Mouse (Mus musculus) CD8-positive naive resting alpha-beta T cell, adult 2 months (primary cell): ENCODE data around the gene Ints6l.

Experiments used
- DNase-seq, 2 experiments: peaks; one replicate each; pipeline ENCODE4 v3.0.0; 2022; ENCODE audit warnings: low read depth in 2 of 2, low spot score in 2 of 2

Gene Ints6l

DNA sequence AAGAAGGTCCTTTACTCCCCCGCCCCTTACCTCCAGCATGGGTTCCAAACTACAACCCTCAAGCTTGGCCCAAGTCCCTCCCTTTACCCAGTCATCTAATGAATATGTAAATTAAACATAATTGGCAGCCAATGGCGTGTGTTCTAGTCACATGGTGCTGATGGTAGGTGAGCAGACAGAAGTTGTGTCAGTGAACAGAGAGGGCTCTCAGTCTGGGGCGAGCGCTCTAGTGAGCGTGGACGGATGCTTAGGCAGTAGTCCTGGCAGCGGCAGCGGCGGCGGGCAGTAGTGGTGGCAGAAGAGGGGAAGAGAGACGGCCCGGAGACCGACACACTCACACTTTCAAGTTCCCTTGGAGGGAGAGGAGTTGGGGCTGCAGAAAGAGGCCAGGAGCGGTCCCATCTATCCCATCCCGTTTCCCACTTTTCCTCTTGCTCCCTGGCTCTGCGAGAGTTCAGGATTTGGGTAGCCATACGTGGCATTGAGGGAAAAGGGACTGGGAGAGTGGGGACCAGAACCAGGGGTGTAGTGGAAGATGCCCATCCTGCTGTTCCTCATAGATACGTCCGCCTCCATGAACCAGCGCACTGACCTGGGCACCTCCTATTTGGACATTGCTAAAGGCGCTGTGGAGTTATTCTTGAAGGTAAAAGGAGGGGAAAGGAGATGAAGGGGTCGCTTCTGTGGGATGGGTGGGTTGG is at the start of gene Ints6l:
Gene Ints6l (plus strand): TSS at position 187 of the 701 bp plus-strand sequence.
- peak; percentile 59 to 64 for DNase-seq

DNA sequence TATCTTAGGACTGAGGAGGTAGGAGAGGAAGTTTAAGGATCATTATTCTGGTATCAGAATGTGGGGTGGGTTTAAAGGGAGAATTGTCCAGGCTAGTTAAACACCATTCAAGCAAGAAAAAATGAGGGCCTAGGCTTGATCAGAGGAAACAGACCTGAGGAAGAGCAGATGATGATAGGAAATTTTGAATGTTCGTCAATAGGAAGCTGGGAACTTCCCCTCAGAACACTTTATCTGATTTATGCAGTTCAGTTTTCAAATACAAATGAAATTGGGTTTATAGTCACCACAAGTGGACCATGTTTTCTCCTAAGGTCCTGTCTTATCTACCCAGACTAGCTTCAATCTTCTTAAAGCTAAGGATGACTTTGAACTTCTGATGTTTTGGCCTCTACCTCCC is 49.2 kb upstream of the Ints6l start:
- DNase-seq, result no peak

DNA sequence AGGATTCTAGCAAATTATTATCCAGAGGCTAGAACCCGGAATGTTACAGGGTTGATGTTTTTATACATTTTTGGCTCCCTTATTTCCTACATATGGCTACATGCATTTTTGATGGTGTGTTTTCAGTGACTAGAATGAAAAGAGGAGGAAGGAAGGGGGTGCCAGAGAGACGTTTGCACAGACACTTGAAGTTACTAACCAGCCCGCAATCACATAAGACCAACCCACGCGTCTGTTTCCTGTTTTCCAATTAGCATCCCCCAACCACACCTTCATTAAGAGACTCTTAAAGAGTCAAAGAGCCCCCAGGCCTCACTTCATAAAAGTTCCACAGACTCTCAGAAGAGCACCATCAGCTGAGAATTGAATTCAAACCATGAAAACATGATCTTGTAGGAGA is 48.5 kb upstream of the Ints6l start:
- DNase-seq, result no peak

DNA sequence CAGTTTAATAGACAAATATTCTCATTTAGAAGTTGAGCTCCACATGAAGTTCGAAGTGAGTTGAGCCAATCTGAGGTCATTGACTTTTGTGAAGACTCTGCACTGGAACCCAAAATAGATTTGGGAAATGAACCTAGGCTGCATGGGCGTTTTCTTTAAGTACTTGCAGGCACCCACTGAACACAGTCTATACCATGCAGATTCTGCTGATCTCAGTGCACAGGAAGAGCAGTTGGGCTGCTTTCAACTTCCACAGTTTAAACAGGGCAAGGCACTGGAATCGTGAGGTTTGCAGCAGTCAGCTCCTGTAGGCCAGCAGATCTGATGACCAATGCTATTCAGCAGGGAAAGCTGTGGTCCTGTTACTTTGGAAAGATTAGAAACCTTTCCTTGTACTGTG is 38.4 kb upstream of the Ints6l start:
- DNase-seq, result no peak

DNA sequence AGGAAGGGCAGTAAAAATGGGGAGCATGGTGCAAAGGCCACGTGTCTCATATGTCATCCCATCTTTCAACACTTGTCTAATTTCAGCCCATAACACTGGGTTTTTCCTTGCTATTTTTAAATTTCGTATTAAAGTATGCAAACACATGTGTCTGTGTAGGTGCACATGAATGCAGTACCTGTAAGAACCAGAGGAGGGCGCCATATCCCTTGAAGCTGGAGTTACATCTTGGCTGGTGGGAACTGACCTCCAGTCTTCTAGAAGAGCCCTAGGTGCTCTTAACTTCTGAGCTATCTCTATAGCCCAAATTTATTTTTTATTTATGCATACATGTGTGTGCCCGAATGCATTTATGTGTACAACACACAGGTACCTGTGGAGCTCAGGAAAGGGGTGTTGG is 37.1 kb upstream of the Ints6l start:
- peak in 1 of 2 experiments; percentile 12 for DNase-seq

DNA sequence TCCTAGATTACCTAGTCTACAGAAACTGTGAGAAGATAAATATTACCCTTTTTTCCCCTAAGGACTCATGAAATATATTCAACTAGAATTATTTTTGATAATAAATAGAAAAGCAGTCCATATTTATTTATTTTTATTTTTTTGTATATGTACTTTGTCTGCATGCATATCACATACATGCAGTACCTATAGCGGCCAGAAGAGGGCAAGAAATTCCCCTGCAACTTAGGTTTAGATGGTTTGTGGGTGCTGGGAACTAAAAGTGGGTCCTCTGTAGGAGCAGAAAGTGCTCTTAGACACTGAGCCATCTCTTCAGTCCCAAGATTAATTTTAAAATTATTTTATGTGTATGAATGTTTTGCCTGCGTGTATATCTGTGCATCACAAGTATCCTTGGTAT is 24.1 kb upstream of the Ints6l start:
- peak in 1 of 2 experiments; percentile 8 for DNase-seq

DNA sequence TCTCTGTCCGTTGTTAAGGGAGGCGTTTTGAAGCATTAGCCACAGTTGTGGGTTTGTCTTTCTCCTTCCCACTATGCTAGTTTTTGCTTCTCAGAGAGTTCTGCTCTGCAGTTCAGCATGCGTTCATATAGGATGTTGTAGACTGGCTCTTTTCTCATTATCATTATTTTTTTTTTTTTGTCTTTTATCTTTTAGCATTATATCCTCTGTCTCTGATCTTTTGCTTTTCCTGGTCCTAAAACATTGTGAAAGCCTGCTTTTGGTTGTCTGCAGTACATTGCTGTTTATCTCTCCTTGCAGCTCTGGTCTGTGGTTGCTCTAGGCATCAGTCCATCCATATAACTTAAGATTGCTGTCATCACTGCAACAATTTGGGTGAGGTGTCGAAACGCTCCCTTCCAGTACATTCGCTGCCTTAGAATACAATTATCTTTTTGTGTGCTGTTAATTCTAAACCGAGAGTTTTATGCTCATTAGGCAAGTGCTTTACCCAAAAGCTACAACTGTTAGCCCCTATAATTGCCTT is 18.8 kb upstream of the Ints6l start:
- DNase-seq, result no peak

DNA sequence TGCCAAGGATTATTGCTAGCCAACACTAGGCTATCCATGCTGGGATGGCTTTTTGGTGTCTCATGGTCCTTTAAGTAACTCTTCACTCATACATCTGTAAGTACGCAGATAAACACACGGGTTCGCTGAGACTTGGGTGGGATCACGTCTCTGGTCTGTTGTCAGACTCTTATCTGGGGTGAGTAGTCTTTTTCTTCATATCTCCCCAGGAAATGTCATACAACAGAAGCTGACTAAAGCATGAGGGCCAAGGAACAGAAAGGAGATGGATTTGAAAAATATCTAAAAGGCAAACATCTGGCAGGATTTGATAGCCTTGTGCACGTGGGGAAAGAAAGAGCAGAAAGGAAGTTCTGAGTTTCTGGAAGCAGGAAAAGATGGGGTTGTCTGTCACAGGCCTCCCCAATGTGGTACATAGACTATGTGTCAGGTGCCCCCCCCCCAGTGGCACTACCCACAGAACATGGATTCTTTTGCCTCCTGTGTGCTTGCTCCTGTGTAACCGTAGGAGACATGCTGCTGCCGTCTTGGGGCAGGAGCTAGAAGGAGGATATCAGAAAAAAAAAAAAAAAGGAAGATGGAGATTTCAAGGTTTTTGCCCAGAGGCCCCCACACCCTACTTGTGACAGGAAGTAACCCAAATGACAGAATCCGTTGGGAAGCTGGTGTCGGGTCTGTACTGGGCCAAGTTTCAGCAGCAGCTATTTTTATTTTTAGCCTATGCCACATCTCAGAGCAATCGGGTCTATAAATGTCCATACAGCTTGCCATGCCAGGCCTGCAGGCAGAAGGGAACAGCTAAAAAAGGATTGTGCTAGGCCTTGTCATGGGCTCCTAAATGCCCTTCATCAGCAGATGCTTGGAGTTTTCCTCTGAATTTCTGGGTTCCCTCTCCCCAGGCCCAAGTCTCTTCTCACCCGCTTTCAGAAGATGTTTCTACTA is 7.9 kb upstream of the Ints6l start:
- no peak for DNase-seq

DNA sequence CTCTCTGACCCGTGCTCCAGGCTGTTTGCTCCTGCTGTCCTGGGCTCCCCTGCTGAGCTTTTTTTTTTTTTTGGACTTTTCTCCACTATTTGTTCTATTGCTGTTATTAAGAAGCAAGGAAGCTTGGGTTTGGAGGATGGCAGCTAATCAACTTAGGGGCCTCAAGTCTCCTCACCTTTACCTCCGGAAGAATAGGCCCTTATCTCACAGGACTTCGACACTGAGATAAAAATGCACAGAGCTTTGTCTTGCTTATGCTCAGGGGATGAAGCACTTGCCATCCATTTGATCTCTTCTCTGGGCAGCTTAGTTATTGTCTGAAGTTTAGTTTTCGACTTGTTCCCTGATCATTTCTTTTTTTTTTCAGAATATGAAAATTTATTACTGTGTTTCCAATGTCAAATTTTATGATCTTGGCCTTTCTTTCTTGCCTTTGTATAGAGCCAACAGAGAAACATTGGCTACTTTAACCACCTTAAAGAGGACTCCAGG is 7.1 kb upstream of the Ints6l start, which contains the start of gene Gm2174:
Gene Gm2174 (plus strand): TSS at position 442 of the 492 bp plus-strand sequence.
- DNase-seq, result no peak

DNA sequence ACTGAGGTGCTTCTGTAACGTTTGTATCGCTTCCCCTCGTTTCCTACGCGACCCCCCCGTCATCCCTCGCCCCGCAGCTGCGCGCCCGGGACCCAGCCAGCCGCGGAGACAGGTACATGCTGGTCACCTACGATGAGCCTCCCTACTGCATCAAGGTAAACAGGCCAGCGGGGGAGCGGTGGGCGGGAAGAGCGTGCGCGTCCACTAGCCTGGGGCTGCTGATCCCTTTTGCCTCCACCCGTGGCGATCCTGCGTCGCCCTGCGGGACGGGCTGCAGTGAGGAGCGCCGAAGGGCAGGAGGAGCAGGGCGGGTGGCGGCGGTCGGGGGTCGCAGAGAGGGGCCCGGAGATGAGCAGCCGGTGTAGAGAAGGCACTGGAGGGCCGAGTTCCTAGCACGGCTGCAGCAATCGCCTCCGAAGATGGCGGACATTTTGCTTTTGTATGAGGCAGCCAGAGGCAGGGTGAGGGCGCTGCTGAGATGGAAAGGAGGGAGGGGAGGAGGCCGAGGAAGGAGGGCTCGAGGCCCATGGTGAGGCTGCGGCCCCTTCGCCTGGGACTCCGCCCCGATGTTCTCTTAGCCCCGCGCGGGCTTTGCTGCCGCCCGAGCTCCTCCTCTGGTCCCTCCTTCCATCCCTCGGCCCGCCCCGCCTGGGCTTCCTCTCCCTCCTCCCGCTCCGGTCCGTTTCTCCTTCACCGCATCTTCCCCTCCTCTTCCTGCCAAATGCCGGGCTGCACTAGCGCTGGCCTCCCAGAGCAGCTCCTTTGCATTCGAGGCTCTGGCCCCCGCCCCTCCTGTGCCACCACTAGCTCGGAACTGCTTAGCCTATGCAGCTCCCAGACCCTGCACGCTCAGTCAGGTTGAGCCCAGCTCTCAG is 952 bp downstream of the Ints6l start:
- DNase-seq, result peak; percentile 71 to 75

DNA sequence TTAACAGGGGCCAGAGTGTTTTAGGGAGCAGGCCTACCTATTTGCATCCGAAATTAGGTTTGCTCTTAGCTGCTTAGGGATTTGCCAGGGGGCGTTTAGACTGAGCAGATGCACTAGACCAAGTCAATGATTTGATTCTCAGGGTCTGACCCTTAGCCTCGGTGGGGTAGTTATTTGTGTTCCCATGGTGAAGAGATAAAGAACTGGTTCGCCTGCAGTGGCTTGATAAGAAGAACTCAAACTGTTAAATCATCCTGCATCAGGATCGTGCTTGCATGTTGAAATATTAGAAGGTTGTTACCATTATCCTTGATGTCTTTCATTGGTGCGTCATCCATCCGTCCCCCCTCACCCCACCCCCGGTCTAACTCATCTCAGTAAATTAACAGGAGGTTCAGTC is 1.7 kb downstream of the Ints6l start:
- DNase-seq, result no peak

DNA sequence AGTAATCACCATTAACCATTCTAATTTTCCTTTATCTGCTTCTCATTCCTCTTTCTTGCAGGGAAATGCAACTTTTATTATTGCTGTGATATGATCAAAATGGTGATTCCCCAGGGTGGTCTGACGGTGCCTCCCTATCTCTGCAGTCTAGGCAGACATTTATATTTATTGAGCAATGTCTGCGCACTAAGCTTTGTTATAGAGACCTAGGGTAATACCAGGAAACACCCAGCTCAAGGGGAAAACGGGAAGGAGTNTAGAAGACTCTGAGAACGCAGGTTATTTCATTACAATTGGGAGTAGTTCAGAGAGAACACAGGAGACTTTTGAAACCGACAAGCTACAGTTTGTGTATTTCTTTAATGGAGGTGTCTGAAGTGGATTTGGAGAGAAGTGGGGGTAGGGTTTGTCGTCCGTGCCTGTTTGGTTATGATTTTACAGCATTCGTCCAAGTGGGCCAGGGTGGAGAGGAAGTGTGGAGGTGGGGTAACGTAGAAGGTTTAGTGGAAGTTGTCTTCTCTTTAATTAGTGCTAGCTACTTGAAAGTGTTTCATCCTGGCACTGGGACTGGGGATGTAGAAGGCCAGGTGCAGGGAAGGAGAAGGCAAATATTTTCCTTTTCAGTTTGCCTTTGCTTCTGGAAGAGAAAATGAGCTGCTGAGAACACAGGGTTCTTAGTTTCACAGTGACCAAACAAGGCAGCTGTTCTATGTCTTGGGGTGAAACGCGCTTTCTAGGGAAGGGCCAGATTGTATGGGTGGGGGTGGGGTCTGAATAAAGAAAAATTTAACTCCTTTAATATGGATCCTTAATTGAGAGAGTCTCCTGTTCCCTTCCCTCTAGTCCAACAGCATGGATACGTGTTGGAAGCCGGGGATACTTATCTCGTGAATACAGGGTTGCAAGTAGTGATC is 7.6 kb downstream of the Ints6l start:
- no peak for DNase-seq

DNA sequence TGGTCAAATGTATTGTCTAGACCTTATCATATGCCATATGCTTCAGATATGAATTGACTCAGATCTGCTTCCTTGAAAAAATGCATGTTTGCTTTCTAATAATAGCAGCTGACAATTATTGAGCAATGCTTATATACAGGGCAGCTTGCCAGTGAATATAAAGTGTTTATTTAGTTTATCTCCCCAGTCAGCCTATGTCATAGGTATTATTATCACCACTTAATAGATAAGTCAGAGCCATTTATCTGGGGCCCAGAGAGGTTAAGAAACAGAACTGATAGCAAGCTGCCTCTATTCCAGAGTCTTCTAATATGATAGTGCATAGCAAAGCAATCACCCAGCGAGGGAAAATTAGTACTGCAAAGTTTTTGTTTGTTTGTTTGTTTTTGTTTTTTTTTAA is 10.2 kb downstream of the Ints6l start:
- no peak for DNase-seq

DNA sequence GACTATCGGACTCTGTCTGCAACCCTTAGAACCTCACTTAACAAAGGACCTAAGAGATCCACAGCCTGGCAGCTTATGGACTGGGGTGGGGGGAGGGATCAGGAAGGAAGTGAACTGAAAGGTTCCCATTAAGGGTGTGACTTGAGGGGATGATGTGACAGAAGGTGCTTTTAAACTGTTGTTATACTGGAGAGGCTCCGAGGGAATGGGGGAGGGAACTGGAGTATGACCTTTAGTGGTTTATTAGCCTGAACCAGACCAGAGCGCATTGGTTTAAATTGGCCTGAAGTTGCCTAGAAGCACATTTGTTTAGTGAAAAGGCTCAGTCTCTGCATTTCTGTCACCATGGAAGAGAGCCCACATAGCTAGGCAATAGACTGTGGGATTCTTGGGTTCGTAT is 13.0 kb downstream of the Ints6l start:
- no peak for DNase-seq

DNA sequence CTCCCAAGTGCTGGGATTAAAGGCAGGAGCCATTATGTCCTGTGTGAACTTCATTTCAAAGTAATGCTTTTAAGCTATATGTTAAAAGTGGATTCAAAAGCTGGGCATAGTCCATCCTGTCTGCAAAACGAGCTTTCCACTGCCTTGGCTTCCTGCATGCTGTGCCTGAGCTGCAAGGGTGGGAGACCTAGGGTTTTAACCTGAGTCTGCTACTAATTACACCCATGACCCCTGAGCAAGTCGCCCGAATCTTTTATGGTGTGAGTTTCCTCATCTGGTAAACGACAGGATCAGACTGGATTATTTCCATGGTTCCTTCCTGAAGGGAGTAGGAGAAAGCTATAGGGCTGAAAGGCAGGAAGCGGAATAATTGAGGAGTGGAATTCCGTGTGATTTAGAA is 13.8 kb downstream of the Ints6l start:
- no peak for DNase-seq

DNA sequence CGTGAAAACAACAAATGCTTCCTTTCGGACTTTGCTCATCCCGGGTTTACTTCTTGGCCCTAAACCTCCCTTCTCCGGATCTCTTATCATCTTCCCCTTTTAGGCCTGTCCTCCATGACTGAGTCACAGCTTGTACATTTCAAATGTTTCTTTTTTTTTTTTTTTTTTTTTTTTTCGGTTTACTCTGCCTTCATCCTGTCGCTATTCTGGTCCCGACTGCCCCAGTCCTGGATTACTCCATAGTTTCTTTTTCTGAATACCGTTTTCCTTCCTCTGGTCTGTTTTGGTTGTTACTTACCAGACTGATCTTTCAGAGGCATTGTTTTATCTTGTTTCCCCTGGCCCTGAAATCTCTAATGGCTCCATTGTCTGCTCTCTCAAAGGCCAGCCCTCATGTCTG is 19.4 kb downstream of the Ints6l start:
- DNase-seq, result no peak

DNA sequence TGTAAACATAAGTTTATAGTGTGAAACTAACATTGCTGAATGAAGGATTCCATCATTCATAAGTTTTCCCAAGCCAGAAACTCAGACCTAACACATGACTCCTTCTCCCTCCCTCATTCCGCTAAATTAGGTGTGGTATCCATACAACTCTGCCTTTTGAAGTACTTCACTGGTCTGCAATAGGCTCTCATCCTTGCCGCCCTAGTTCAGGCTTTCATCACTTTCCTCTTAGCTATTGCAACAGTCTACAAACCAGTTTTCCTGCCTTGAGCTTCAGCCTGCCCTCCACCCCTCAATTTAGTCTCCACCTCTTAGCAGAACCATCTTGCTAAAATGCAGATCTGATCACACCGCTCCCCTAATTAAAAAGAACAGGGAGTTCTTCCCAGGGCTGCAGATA is 22.9 kb downstream of the Ints6l start:
- DNase-seq, result no peak

DNA sequence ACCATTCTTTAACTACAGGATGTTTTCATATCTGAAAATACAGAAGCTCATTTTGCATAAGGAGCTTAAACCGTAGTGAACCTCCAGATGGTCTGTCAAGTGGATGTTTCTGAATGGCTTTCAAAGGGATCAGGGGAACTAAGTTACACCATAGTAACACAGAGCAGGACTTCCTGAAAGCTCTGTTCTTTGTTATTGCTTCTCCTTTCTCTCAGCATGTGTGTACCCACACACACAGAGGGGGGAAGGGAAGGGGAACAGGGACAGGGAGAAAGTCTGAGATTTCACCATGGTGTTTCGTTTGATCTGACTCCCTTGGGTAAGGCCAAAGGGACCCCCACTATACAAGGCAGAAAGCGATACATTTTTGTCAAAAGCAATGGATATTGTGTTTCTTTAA is 27.2 kb downstream of the Ints6l start:
- DNase-seq, result no peak

DNA sequence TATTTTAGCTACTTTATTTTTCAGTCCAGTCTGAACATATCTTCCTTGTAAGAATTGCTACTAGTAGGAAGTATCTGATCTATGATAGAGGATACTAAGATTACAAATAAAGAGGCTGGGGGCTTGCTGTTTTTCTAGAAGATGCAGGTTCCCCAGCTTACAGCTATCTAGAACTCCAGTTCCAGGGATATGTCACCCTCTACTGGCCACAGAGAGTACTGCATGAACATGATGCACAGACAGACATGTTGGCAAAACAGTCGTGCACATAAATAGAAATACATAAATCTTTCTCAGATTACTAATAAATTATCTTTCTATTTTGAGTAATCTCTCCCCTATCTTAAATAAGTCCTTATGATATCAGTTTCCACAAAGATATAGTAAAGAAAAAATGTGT is 35.1 kb downstream of the Ints6l start:
- peak; percentile 43 to 69 for DNase-seq

DNA sequence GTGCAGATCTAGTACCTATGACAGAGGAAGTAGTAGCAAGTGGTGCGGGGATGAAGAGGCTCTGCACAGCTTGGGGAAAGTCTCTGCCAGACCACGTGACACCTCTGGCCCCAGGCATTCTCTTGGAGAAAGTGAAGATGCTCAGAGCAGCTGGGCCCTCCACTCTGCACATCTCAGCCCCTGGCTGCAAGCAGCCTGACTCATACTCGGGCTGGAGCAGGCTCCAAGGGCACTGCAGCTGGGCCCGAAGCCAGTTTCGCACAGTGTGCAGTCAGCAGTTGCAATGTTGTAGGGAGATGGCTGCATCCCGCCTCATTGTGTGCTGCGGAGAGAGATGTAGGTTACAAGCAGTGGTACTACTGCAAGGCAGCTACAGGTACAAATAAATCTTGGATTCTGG is 42.6 kb downstream of the Ints6l start:
- DNase-seq, result no peak
